Mouse (Mus musculus): Measurements from ENCODE around the gene Ndel1. TPM values are rescaled to one million over a fixed set of nuclear protein-coding genes. Genes with fewer than 3 reads are reported as not detected.

The Ndel1 gene
- polyA plus RNA-seq, 1 experiment from 2014 or later: 73.5 TPM

DNA sequence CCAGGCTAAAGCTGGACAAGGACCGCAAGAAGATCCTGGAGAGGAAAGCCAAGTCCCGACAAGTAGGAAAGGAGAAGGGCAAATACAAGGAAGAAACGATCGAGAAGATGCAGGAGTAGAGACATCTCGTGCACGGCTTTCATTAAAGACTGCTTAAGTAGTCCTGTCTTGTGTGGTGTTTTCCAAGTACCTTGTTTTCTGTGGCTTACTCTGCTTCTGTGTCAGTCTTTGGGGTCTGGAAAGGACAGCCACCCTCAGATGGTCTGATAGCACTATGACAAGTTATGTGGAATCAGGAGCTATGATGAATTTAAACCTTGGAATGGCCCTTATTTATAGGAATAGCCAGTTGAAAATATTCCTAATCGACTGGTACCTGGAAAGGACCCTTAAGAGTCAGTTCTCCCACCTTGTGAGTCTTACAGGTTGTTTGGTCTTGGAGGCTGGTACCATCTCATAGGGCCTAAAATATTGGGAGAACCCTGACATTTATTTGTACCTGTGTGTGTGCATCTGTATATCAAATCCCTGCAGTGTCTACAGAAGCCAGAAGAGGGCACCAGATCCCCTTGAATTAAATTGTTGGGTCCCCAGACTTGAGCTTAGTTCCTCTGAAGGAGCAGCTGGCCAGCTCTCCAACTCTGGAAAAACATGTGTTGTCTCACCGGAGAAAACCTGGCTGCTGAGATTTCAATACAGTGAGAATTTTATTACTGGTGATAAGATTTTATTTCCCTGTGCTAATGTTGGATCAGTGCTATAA is 32.9 kb upstream of the Ndel1 start:
- no peak overlapping the region for H3K27ac ChIP-seq (ENCODE audit: low read length)
- no peak overlapping the region for H3K9ac ChIP-seq (ENCODE audit: low read length)
- H3K9me3 ChIP-seq (ENCODE audit: control insufficient read depth, low read length): no peaks in the 10 kb centered on the region
- no peaks in the 10 kb centered on the region for H3K27me3 ChIP-seq (ENCODE audit: control insufficient read depth, insufficient read depth, low read depth, low read length)
- H3K4me1 ChIP-seq (replicated peaks; ENCODE audit: control insufficient read depth, insufficient read depth, low read length): peaks cover 11% of the 10 kb centered on the region
- WGBS: 75% methylated on average over 8 of the region's 8 CpGs
- H3K36me3 ChIP-seq (ENCODE audit: control insufficient read depth, insufficient read depth, low read length): peaks cover 34% of the 10 kb centered on the region
- H3K4me2 ChIP-seq (ENCODE audit: low read depth, low read length): no peak overlapping the region
- no peak overlapping the region for H3K4me3 ChIP-seq (ENCODE audit: low read length)
- no peak for ATAC-seq (ENCODE audit: low read depth)

DNA sequence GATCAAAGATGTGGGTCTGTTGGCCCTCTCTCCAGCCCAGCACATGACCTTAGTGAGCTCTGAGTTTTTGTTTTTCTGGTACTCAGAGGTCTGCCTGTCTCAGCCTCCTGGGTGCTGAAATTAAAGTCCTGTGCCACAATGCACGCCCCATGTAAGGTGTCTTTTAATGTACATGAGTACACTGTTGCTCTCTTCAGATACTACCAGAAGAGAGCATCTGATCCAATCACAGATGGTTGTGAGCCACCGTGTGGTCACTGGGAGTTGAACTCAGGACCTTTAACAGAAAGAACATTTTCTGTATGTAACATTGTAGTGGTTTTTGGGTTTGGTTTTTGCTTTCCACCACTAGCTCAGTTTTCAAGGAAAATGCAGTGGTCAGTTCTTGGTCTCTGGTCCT is 32.1 kb upstream of the Ndel1 start:
- peaks cover 34% of the 10 kb centered on the region for H3K36me3 ChIP-seq (ENCODE audit: control insufficient read depth, insufficient read depth, low read length)
- WGBS: 72% methylated on average over 2 of the region's 2 CpGs
- H3K4me1 ChIP-seq (replicated peaks; ENCODE audit: control insufficient read depth, insufficient read depth, low read length): peaks cover 11% of the 10 kb centered on the region
- no peaks in the 10 kb centered on the region for H3K9me3 ChIP-seq (ENCODE audit: control insufficient read depth, low read length)
- ATAC-seq (ENCODE audit: low read depth): no peak
- no peak overlapping the region for H3K4me3 ChIP-seq (ENCODE audit: low read length)
- no peak overlapping the region for H3K9ac ChIP-seq (ENCODE audit: low read length)
- no peaks in the 10 kb centered on the region for H3K27me3 ChIP-seq (ENCODE audit: control insufficient read depth, insufficient read depth, low read depth, low read length)
- no peak overlapping the region for H3K27ac ChIP-seq (ENCODE audit: low read length)
- H3K4me2 ChIP-seq (ENCODE audit: low read depth, low read length): no peak overlapping the region

DNA sequence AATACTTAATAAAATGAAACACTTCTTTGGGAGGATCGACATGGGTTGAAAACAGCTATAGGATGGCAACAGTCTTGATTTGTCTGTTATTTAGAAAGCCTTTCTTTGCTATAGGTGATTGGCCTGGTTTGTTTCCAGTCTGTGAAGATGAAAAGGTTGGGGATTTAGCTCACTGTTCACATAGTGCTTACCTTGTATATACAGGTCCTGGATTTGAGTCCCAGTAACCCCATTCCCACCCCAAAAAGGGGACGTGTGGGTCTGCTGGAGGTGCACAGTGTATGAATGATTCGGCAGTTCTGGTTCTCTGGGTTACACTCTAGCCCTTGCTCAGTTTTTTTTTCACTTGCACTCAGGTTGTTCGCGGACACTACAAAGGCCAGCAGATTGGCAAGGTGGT is 31.2 kb upstream of the Ndel1 start:
- H3K27me3 ChIP-seq (ENCODE audit: control insufficient read depth, insufficient read depth, low read depth, low read length): no peaks in the 10 kb centered on the region
- H3K9ac ChIP-seq (ENCODE audit: low read length): peak overlapping the region; percentile 97
- WGBS: 75% methylated on average over 5 of the region's 5 CpGs
- H3K9me3 ChIP-seq (ENCODE audit: control insufficient read depth, low read length): no peaks in the 10 kb centered on the region
- peaks cover 11% of the 10 kb centered on the region for H3K4me1 ChIP-seq (replicated peaks; ENCODE audit: control insufficient read depth, insufficient read depth, low read length)
- no peak for ATAC-seq (ENCODE audit: low read depth)
- peak overlapping the region; percentile 65 for H3K4me2 ChIP-seq (ENCODE audit: low read depth, low read length)
- peak overlapping the region; percentile 94 for H3K4me3 ChIP-seq (ENCODE audit: low read length)
- peaks cover 34% of the 10 kb centered on the region for H3K36me3 ChIP-seq (ENCODE audit: control insufficient read depth, insufficient read depth, low read length)
- no peak overlapping the region for H3K27ac ChIP-seq (ENCODE audit: low read length)

DNA sequence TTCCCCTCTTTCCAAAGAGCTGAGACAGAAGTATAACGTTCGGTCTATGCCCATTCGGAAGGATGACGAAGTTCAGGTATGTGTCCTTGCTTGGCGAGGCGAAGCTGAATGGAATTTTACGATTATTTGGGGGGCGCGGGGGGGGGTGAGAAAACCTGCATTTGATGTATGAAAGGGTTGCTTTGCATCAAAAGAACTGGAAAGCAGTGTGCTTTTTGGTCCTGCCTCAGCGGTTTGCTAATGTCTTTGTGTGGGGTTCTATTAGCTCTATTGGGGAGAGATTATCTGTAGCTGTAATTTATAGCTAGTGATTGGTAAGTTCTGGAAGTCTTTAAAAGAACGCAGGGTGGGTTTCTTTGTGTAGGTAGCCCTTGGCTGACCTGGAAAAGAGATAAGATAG is 30.7 kb upstream of the Ndel1 start:
- H3K27ac ChIP-seq (ENCODE audit: low read length): no peak overlapping the region
- peaks cover 34% of the 10 kb centered on the region for H3K36me3 ChIP-seq (ENCODE audit: control insufficient read depth, insufficient read depth, low read length)
- no peaks in the 10 kb centered on the region for H3K27me3 ChIP-seq (ENCODE audit: control insufficient read depth, insufficient read depth, low read depth, low read length)
- no peak for ATAC-seq (ENCODE audit: low read depth)
- H3K4me1 ChIP-seq (replicated peaks; ENCODE audit: control insufficient read depth, insufficient read depth, low read length): peaks cover 11% of the 10 kb centered on the region
- peak overlapping the region; percentile 65 for H3K4me2 ChIP-seq (ENCODE audit: low read depth, low read length)
- 2% methylated on average over 11 of the region's 11 CpGs for WGBS
- peak overlapping the region; percentile 97 for H3K9ac ChIP-seq (ENCODE audit: low read length)
- peak overlapping the region; percentile 94 for H3K4me3 ChIP-seq (ENCODE audit: low read length)
- H3K9me3 ChIP-seq (ENCODE audit: control insufficient read depth, low read length): no peaks in the 10 kb centered on the region

DNA sequence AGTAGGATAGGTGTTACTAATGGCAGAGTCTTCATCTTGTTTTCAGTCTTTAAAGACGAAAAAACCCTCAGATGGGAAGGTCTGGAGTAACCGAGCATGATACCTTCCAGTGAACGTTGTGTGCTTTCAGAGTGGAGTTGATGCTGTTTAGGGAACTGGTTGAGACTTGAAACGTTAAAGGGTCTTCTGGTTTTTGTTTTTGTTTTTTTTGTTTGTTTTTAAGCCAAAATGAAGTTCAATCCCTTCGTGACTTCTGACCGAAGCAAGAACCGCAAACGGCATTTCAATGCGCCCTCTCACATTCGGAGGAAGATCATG is 30.3 kb upstream of the Ndel1 start:
- peak overlapping the region; percentile 97 for H3K9ac ChIP-seq (ENCODE audit: low read length)
- peak overlapping the region; percentile 65 for H3K4me2 ChIP-seq (ENCODE audit: low read depth, low read length)
- peak overlapping the region; percentile 94 for H3K4me3 ChIP-seq (ENCODE audit: low read length)
- H3K4me1 ChIP-seq (replicated peaks; ENCODE audit: control insufficient read depth, insufficient read depth, low read length): peaks cover 11% of the 10 kb centered on the region
- ATAC-seq (ENCODE audit: low read depth): no peak
- WGBS: 0% methylated on average over 9 of the region's 10 CpGs
- peaks cover 34% of the 10 kb centered on the region for H3K36me3 ChIP-seq (ENCODE audit: control insufficient read depth, insufficient read depth, low read length)
- no peaks in the 10 kb centered on the region for H3K9me3 ChIP-seq (ENCODE audit: control insufficient read depth, low read length)
- H3K27me3 ChIP-seq (ENCODE audit: control insufficient read depth, insufficient read depth, low read depth, low read length): no peaks in the 10 kb centered on the region
- peak overlapping the region; percentile 89 for H3K27ac ChIP-seq (ENCODE audit: low read length)

DNA sequence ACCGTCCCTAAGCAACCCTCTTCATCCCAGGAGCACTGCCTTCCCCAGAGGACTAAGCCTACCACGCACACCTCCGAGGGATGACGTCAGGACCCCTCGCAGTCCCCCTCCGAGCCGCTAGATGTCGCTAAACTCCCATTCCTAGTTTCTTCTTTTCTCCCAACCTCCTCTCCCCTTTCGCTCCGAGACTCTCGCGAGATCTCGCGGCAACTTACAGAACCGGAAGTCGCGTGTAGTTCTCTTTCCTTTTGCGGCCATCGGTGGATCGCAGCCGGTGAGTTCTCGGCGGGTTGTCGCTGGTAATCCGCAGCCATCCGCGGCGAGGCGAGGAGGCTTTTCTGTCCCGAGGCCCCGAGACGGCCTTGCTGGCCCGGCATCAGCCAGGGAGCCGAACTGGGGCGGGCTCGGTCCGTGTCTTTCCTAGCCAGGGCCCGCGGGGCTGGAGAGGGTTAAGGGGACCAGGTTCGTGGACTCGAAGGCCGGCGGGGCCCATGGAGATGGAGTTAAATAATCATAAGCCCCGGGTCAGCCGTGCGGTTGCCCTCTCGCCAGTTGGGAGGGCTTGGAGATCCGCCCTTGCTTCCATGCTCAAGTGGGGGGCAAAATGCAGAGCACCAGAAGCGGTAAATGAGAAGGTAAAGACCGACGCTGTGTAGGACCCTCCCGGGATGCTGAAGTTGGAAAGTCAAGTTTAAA is 29.8 kb upstream of the Ndel1 start, which contains the start of gene Rpl26:
Rpl26 (plus strand) TSS at position 233 of the 696 bp plus-strand sequence.
- H3K9me3 ChIP-seq (ENCODE audit: control insufficient read depth, low read length): no peaks in the 10 kb centered on the region
- peaks cover 9% of the 10 kb centered on the region for H3K4me1 ChIP-seq (replicated peaks; ENCODE audit: control insufficient read depth, insufficient read depth, low read length)
- peak within 1 kb of the TSS; percentile 69 for H3K4me2 ChIP-seq (ENCODE audit: low read depth, low read length)
- no peaks in the 10 kb centered on the region for H3K27me3 ChIP-seq (ENCODE audit: control insufficient read depth, insufficient read depth, low read depth, low read length)
- H3K4me3 ChIP-seq (ENCODE audit: low read length): peak within 1 kb of the TSS; percentile 94
- under 1% methylated on average over 52 of the region's 52 CpGs for WGBS
- H3K9ac ChIP-seq (ENCODE audit: low read length): peak within 1 kb of the TSS; percentile 97
- ATAC-seq (ENCODE audit: low read depth): peak; percentile 89
- peaks cover 31% of the 10 kb centered on the region for H3K36me3 ChIP-seq (ENCODE audit: control insufficient read depth, insufficient read depth, low read length)
- H3K27ac ChIP-seq (ENCODE audit: low read length): peak within 1 kb of the TSS; percentile 89

DNA sequence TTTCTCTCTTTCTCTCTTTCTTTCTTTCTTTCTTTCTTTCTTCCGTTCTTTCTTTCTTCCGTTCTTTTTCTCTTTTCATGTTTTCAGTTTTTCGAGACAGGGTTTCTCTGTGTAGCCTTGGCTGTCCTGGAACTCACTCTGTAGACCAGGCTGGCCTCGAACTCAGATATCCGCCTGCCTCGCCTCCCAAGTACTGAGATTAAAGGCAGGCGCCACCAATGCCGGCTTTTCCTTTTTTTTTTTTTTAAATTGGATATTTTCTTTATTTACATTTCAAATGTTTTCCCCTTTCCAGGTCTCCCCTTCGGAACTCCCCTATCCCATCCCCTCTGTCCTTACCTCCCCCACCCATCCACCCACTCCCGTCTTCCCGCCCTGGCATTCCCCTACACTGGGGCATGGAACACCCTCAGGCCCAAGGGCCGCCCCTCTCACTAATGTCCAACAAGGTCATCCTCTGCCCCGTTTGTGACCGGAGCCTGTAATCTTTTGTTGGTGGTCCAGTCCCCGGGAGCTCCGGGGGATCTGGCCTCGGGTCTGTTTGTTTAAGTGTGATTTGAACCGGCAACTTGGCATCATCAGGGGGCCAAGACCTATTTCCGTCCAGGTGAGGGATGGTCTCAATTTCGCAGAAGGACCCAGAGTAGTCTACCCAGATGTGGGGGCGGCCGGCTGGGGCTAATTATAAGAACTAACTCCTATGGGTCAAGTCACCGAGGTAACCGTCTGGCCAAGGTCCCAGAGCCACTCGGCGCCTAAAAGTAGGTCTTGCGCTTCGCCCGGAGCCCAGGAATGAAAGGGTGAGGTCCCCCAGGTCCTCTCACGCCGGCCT is 29.1 kb upstream of the Ndel1 start:
- peaks cover 6% of the 10 kb centered on the region; the same call in 1 of the 2 replicates for H3K4me1 ChIP-seq (replicated peaks; ENCODE audit: control insufficient read depth, insufficient read depth, low read length)
- WGBS: 24% methylated on average over 31 of the region's 31 CpGs
- no peaks in the 10 kb centered on the region for H3K27me3 ChIP-seq (ENCODE audit: control insufficient read depth, insufficient read depth, low read depth, low read length)
- H3K27ac ChIP-seq (ENCODE audit: low read length): no peak overlapping the region
- no peak; the same call in 1 of the 2 replicates for ATAC-seq (ENCODE audit: low read depth)
- H3K4me3 ChIP-seq (ENCODE audit: low read length): peak overlapping the region; percentile 94
- H3K9ac ChIP-seq (ENCODE audit: low read length): peak overlapping the region; percentile 56
- peak overlapping the region; percentile 69 for H3K4me2 ChIP-seq (ENCODE audit: low read depth, low read length)
- H3K9me3 ChIP-seq (ENCODE audit: control insufficient read depth, low read length): no peaks in the 10 kb centered on the region
- H3K36me3 ChIP-seq (ENCODE audit: control insufficient read depth, insufficient read depth, low read length): peaks cover 26% of the 10 kb centered on the region

DNA sequence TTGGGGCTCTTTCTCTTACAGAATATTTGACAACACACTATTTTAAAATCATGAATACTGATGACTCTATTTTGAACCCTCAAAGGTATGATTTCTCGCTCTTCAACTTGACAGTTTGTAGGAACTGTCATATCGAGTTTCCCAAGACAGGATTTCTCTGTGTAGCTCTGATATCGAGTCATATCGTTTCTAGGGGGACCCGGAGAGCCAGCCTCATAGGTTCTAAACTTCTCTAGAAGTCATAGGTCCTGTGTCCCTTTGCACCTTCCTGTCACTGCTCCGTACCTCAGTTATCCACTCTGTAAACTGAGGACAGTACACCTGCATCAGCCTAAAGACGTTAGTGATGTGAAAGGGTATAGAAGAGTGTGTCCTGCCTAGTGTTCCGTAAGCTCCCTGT is 28.2 kb upstream of the Ndel1 start:
- Histone ChIP-seq H3K9me3 (ENCODE audit: control insufficient read depth, low read length) (no peaks in the 10 kb centered on the region), H3K4me1 (replicated peaks; ENCODE audit: control insufficient read depth, insufficient read depth, low read length) (peaks cover 6% of the 10 kb centered on the region; the same call in 1 of the 2 replicates), H3K4me2 (ENCODE audit: low read depth, low read length) (no peak overlapping the region), H3K4me3 (ENCODE audit: low read length) (no peak overlapping the region), H3K27me3 (ENCODE audit: control insufficient read depth, insufficient read depth, low read depth, low read length) (no peaks in the 10 kb centered on the region), H3K36me3 (ENCODE audit: control insufficient read depth, insufficient read depth, low read length) (peaks cover 17% of the 10 kb centered on the region), H3K27ac (ENCODE audit: low read length) (no peak overlapping the region), H3K9ac (ENCODE audit: low read length) (no peak overlapping the region)
- ATAC-seq (ENCODE audit: low read depth): no peak
- 81% methylated on average over 8 of the region's 8 CpGs for WGBS

DNA sequence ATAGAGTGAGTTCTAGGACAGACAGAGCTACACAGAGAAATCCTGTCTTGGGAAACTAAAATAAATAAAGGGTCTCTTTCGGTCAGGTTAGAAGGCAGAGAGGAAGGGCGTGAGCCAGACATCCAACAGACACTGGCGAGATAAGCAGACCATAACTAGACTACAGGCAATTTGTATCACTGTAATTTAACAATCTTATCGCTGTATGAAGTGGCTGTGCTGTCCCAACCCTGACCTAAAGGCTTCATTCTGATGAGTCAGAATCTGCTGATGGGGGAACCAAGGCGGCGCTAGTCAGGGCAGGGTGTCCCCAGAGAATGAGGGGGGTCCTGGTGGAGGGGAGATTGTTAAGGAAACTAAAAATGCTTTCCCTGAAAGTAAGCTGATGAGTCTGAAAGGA is 27.1 kb upstream of the Ndel1 start:
- ATAC-seq (ENCODE audit: low read depth): no peak

More for the DNA sequence above, 27.1 kb upstream of the Ndel1 start:
- Histone ChIP-seq H3K27me3 (ENCODE audit: control insufficient read depth, insufficient read depth, low read depth, low read length) (no peaks in the 10 kb centered on the region), H3K9ac (ENCODE audit: low read length) (no peak overlapping the region), H3K27ac (ENCODE audit: low read length) (no peak overlapping the region), H3K36me3 (ENCODE audit: control insufficient read depth, insufficient read depth, low read length) (peaks cover 10% of the 10 kb centered on the region), H3K4me1 (replicated peaks; ENCODE audit: control insufficient read depth, insufficient read depth, low read length) (peaks cover 6% of the 10 kb centered on the region; the same call in 1 of the 2 replicates), H3K9me3 (ENCODE audit: control insufficient read depth, low read length) (no peaks in the 10 kb centered on the region), H3K4me3 (ENCODE audit: low read length) (no peak overlapping the region), H3K4me2 (ENCODE audit: low read depth, low read length) (no peak overlapping the region)
- WGBS: 71% methylated on average over 6 of the region's 6 CpGs
